Mouse (Mus musculus) megakaryocyte, embryonic 14.5 days (primary cell): ENCODE results near the gene Anapc4.

Experiments
- FLI1 ChIP-seq: IDR thresholded peaks from 2 replicates; pipeline ENCODE4 v1.6.1; 2012; ENCODE audit warnings: low read length, inconsistent platforms, mixed read lengths
- GATA1 ChIP-seq: IDR thresholded peaks from 3 replicates; pipeline ENCODE4 v1.6.1; 2012; ENCODE audit warnings: mixed read lengths, low read length, inconsistent platforms, borderline replicate concordance

- TF ChIP-seq FLI1 (no peak), GATA1 (no peak)
Observed at GRCm38 (mm10) chr5:52810446-52810845, 23.4 kb upstream of the Anapc4 start.
